Mouse (Mus musculus): ENCODE data around the gene Hist1h3f. TPM values are rescaled to one million over a fixed set of nuclear protein-coding genes. Genes with fewer than 3 reads are reported as not detected.
"Not testable (repeated sequence)": the region's sequence is repeated elsewhere in the genome, so short reads cannot be mapped to it uniquely, and the experiment has no call there.

Hist1h3f gene
- polyA plus RNA-seq, 1 experiment from 2014 or later = 0.25 TPM

DNA sequence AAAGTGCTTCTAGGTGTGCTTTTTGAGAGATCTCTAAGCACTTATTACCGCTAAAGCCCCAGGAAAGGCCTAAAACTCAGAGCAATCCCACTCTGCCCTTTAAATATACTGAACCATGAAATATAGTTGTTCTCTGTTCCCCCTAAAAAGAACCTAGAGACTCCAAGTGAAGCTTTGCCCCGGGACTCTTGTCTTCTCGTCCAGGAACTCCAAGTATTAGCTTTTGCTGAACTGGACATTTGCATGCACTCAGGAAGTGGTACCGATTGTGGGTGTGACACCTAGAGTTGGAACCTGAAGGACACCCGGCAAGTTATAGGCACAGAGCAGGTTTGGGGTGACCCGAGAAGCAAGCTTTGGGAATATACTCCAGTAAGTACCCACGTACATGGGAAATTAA is 47.4 kb downstream of the Hist1h3f start:
- no peak overlapping the region for H3K9ac ChIP-seq
- H3K27ac ChIP-seq = no peak overlapping the region
- 88% methylated on average over 7 of the region's 7 CpGs for WGBS
- no peaks in the 10 kb centered on the region for H3K36me3 ChIP-seq
- peaks cover 10% of the 10 kb centered on the region for H3K4me1 ChIP-seq (replicated peaks)
- H3K9me3 ChIP-seq (replicated peaks) = no peaks in the 10 kb centered on the region
- no peak overlapping the region for H3K4me2 ChIP-seq
- no peak overlapping the region for H3K4me3 ChIP-seq
- H3K27me3 ChIP-seq = no peaks in the 10 kb centered on the region
- no peak for ATAC-seq (replicated peaks; ENCODE audit: insufficient number of reproducible peaks, insufficient read depth, low FRiP score, low read depth)

DNA sequence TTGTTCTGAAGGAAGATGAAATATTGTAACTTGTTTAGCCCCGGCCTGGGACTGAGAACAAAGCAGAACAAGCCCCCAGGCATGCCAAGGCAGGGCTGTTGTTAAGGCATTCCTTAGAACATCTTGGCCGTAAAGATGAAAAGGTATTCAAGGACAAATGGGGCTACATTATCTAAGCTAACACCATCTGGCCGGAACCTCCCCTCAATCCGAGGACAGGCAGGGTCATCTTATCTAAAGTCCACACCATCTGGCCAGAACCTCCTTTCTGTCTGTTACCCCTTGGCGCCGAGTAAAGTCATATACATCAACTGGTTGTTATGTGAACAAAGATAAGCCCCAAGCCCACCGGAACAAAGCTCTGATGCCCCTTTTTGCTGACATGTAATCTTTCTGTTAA is 48.0 kb downstream of the Hist1h3f start:
- H3K36me3 ChIP-seq; H3K27me3 ChIP-seq; H3K4me1 ChIP-seq (replicated peaks); ATAC-seq (replicated peaks; ENCODE audit: insufficient number of reproducible peaks, insufficient read depth, low FRiP score, low read depth); H3K27ac ChIP-seq; H3K9ac ChIP-seq; H3K4me2 ChIP-seq; H3K4me3 ChIP-seq; H3K9me3 ChIP-seq (replicated peaks): not testable (repeated sequence)
- 69% methylated on average over 7 of the region's 7 CpGs for WGBS

- H3K9me3 ChIP-seq (replicated peaks) = no peaks in the 10 kb centered on the region
- H3K27me3 ChIP-seq = no peaks in the 10 kb centered on the region
- WGBS = 87% methylated on average over 7 of the region's 7 CpGs
- no peak overlapping the region for H3K27ac ChIP-seq
- ATAC-seq (replicated peaks; ENCODE audit: insufficient number of reproducible peaks, insufficient read depth, low FRiP score, low read depth) = no peak
- no peak overlapping the region for H3K4me2 ChIP-seq
- H3K4me1 ChIP-seq (replicated peaks) = 0 out of 2 replicates have a peak, but pooled peaks cover 3% of the 10 kb centered on the region
- H3K4me3 ChIP-seq = no peak overlapping the region
- no peak overlapping the region for H3K9ac ChIP-seq
- no peaks in the 10 kb centered on the region for H3K36me3 ChIP-seq
Observed at GRCm38 (mm10) chr13:23592614-23593013, 48.8 kb downstream of the Hist1h3f start.

GRCm38 (mm10) chr13:23593051-23593770 is 49.4 kb downstream of the Hist1h3f start:
- H3K9me3 ChIP-seq (replicated peaks) = no peaks in the 10 kb centered on the region
- no peak for ATAC-seq (replicated peaks; ENCODE audit: insufficient number of reproducible peaks, insufficient read depth, low FRiP score, low read depth)

More at GRCm38 (mm10) chr13:23593051-23593770, 49.4 kb downstream of the Hist1h3f start:
- Histone ChIP-seq H3K4me1 (replicated peaks) (0 out of 2 replicates have a peak, but pooled peaks cover 3% of the 10 kb centered on the region), H3K4me2 (no peak overlapping the region), H3K27me3 (no peaks in the 10 kb centered on the region), H3K27ac (0 out of 2 replicates have a peak overlapping the region, but pooled peaks have one; percentile 4), H3K4me3 (no peak overlapping the region), H3K36me3 (no peaks in the 10 kb centered on the region), H3K9ac (no peak overlapping the region)
- 56% methylated on average over 5 of the region's 5 CpGs for WGBS

Small RNA genes lying within 50 kb of the gene (microRNA-seq; reads per million reads assigned to microRNA genes)
- gene Gm44297 (not detected), gene Gm44359 (not detected), gene Gm44394 (not detected), gene n-TStga1 (0.63 reads per million)

Other genes with a start within 250 kb of the Hist1h3f start
- 33.4 and 39.1 TPM in 2 replicates for gene Zfp322a, start 174.8 kb upstream of the Hist1h3f start, polyA plus RNA-seq (2015; fragmentation: Nextera tagmentation; extraction: Ambion mirVana)
- gene Abt1, start 120.2 kb upstream of the Hist1h3f start, polyA plus RNA-seq (2015; fragmentation: Nextera tagmentation; extraction: Ambion mirVana) = 8.1 and 8.2 TPM in 2 replicates
- gene Btn1a1, start 78.2 kb upstream of the Hist1h3f start, polyA plus RNA-seq (2015; fragmentation: Nextera tagmentation; extraction: Ambion mirVana) = 0.85 and 1.4 TPM in 2 replicates
- 0.31 and 0.41 TPM in 2 replicates for gene Btn2a2, start 55.2 kb upstream of the Hist1h3f start, polyA plus RNA-seq (2015; fragmentation: Nextera tagmentation; extraction: Ambion mirVana)
- 5.4 and 5.7 TPM in 2 replicates for gene Hist1h4h, start 13.0 kb upstream of the Hist1h3f start, polyA plus RNA-seq (2015; fragmentation: Nextera tagmentation; extraction: Ambion mirVana)
- gene Hist1h2af, start 10.1 kb upstream of the Hist1h3f start, polyA plus RNA-seq (2015; fragmentation: Nextera tagmentation; extraction: Ambion mirVana) = 2.2 and 2.6 TPM in 2 replicates
- 1.6 and 3.1 TPM in 2 replicates for gene Hist1h3g, start 8.6 kb upstream of the Hist1h3f start, polyA plus RNA-seq (2015; fragmentation: Nextera tagmentation; extraction: Ambion mirVana)
- gene Hist1h2bh, start 660 bp upstream of the Hist1h3f start, polyA plus RNA-seq (2015; fragmentation: Nextera tagmentation; extraction: Ambion mirVana) = 0.61 and 0.74 TPM in 2 replicates
- 0.62 and 0.66 TPM in 2 replicates for gene Hist1h4f, start 7.6 kb downstream of the Hist1h3f start, polyA plus RNA-seq (2015; fragmentation: Nextera tagmentation; extraction: Ambion mirVana)
- 0.18 and 0.23 TPM in 2 replicates for gene Hist1h1d, start 9.2 kb downstream of the Hist1h3f start, polyA plus RNA-seq (2015; fragmentation: Nextera tagmentation; extraction: Ambion mirVana)
- gene Hist1h3e, start 18.3 kb downstream of the Hist1h3f start, polyA plus RNA-seq (2015; fragmentation: Nextera tagmentation; extraction: Ambion mirVana) = 1.7 and 2.4 TPM in 2 replicates
- gene Hist1h2ae, start 27.2 kb downstream of the Hist1h3f start, polyA plus RNA-seq (2015; fragmentation: Nextera tagmentation; extraction: Ambion mirVana) = 33.7 and 35.5 TPM in 2 replicates
- gene Hist1h2bg, start 27.3 kb downstream of the Hist1h3f start, polyA plus RNA-seq (2015; fragmentation: Nextera tagmentation; extraction: Ambion mirVana) = 4.3 and 4.6 TPM in 2 replicates
- gene Hist1h2bf, start 30.1 kb downstream of the Hist1h3f start, polyA plus RNA-seq (2015; fragmentation: Nextera tagmentation; extraction: Ambion mirVana) = 0.97 and 1.5 TPM in 2 replicates
- 1.2 and 1.6 TPM in 2 replicates for gene Hist1h2ad, start 30.3 kb downstream of the Hist1h3f start, polyA plus RNA-seq (2015; fragmentation: Nextera tagmentation; extraction: Ambion mirVana)
- 2.0 and 2.2 TPM in 2 replicates for gene Hist1h3d, start 31.7 kb downstream of the Hist1h3f start, polyA plus RNA-seq (2015; fragmentation: Nextera tagmentation; extraction: Ambion mirVana)
- gene Hist1h4d, start 37.5 kb downstream of the Hist1h3f start, polyA plus RNA-seq (2015; fragmentation: Nextera tagmentation; extraction: Ambion mirVana) = 48.2 and 53.2 TPM in 2 replicates
- gene Hist1h2be, start 77.1 kb downstream of the Hist1h3f start, polyA plus RNA-seq (2015; fragmentation: Nextera tagmentation; extraction: Ambion mirVana) = 1.7 and 1.9 TPM in 2 replicates
- gene Hist1h1e, start 78.5 kb downstream of the Hist1h3f start, polyA plus RNA-seq (2015; fragmentation: Nextera tagmentation; extraction: Ambion mirVana) = 9.6 and 10.8 TPM in 2 replicates
- gene Hist1h2ac, start 139.9 kb downstream of the Hist1h3f start, polyA plus RNA-seq (2015; fragmentation: Nextera tagmentation; extraction: Ambion mirVana) = 0.50 and 0.74 TPM in 2 replicates
- 51.8 and 52.1 TPM in 2 replicates for gene Hist1h2bc, start 140.1 kb downstream of the Hist1h3f start, polyA plus RNA-seq (2015; fragmentation: Nextera tagmentation; extraction: Ambion mirVana)
- 0.14 TPM in 1 of 2 replicates, not detected in the other for gene Hist1h1t, start 151.8 kb downstream of the Hist1h3f start, polyA plus RNA-seq (2015; fragmentation: Nextera tagmentation; extraction: Ambion mirVana)
- gene Hist1h4c, start 154.4 kb downstream of the Hist1h3f start, polyA plus RNA-seq (2015; fragmentation: Nextera tagmentation; extraction: Ambion mirVana) = 2.4 and 2.7 TPM in 2 replicates
- 10.3 and 13.6 TPM in 2 replicates for gene Hfe, start 166.8 kb downstream of the Hist1h3f start, polyA plus RNA-seq (2015; fragmentation: Nextera tagmentation; extraction: Ambion mirVana)
- gene Hist1h1c, start 194.8 kb downstream of the Hist1h3f start, polyA plus RNA-seq (2015; fragmentation: Nextera tagmentation; extraction: Ambion mirVana) = 38.8 and 41.2 TPM in 2 replicates
- 2.0 and 4.1 TPM in 2 replicates for gene Hist1h3c, start 201.6 kb downstream of the Hist1h3f start, polyA plus RNA-seq (2015; fragmentation: Nextera tagmentation; extraction: Ambion mirVana)
- 1.2 and 1.9 TPM in 2 replicates for gene Hist1h2bb, start 202.7 kb downstream of the Hist1h3f start, polyA plus RNA-seq (2015; fragmentation: Nextera tagmentation; extraction: Ambion mirVana)
- 15.3 and 20.4 TPM in 2 replicates for gene Hist1h2ab, start 207.1 kb downstream of the Hist1h3f start, polyA plus RNA-seq (2015; fragmentation: Nextera tagmentation; extraction: Ambion mirVana)
- 3.1 and 4.7 TPM in 2 replicates for gene Hist1h3b, start 208.2 kb downstream of the Hist1h3f start, polyA plus RNA-seq (2015; fragmentation: Nextera tagmentation; extraction: Ambion mirVana)
- 1.2 and 1.7 TPM in 2 replicates for gene Hist1h4b, start 213.0 kb downstream of the Hist1h3f start, polyA plus RNA-seq (2015; fragmentation: Nextera tagmentation; extraction: Ambion mirVana)
- gene Hist1h4a, start 217.2 kb downstream of the Hist1h3f start, polyA plus RNA-seq (2015; fragmentation: Nextera tagmentation; extraction: Ambion mirVana) = not detected in 2 replicates
- 1.5 and 2.4 TPM in 2 replicates for gene Hist1h3a, start 218.3 kb downstream of the Hist1h3f start, polyA plus RNA-seq (2015; fragmentation: Nextera tagmentation; extraction: Ambion mirVana)
- 0.76 and 0.98 TPM in 2 replicates for gene Hist1h1a, start 219.6 kb downstream of the Hist1h3f start, polyA plus RNA-seq (2015; fragmentation: Nextera tagmentation; extraction: Ambion mirVana)
- gene Trim38, start 225.9 kb downstream of the Hist1h3f start, polyA plus RNA-seq (2015; fragmentation: Nextera tagmentation; extraction: Ambion mirVana) = not detected in 2 replicates